Mouse (Mus musculus): Measurements from ENCODE around the gene Msx2. TPM values are rescaled to one million over a fixed set of nuclear protein-coding genes. Genes with fewer than 3 reads are reported as not detected.

The Msx2 gene
- polyA plus RNA-seq, 1 experiment, result not detected

- peaks cover 92% of the 10 kb centered on the region for H3K27me3 ChIP-seq (ENCODE audit: control insufficient read depth)
- TF ChIP-seq GATA1 (IDR thresholded peaks at IDR 0.05; ENCODE audit: low read length) (no peak), TAL1 (IDR thresholded peaks at IDR 0.05; ENCODE audit: low read length) (no peak)
Observed at GRCm38 (mm10) chr13:53469756-53470155, 3.1 kb downstream of the Msx2 start.

GRCm38 (mm10) chr13:53468171-53468570, 4.7 kb downstream of the Msx2 start:
- H3K4me1 ChIP-seq (ENCODE audit: control insufficient read depth), result no peaks in the 10 kb centered on the region

More at GRCm38 (mm10) chr13:53469756-53470155, 3.1 kb downstream of the Msx2 start:
- no peaks in the 10 kb centered on the region for H3K36me3 ChIP-seq (ENCODE audit: control insufficient read depth)
- no peak overlapping the region for H3K4me3 ChIP-seq (replicated peaks)
- H3K4me1 ChIP-seq (ENCODE audit: control insufficient read depth), result no peaks in the 10 kb centered on the region
- no peaks in the 10 kb centered on the region; the same call in 1 of the 2 replicates for H3K9me3 ChIP-seq (ENCODE audit: control insufficient read depth, low read length)

GRCm38 (mm10) chr13:53466189-53466866, 6.5 kb downstream of the Msx2 start:
- Histone ChIP-seq H3K36me3 (ENCODE audit: control insufficient read depth) (no peaks in the 10 kb centered on the region), H3K4me3 (replicated peaks) (no peak overlapping the region), H3K4me1 (ENCODE audit: control insufficient read depth) (no peaks in the 10 kb centered on the region), H3K27me3 (ENCODE audit: control insufficient read depth) (peaks cover 92% of the 10 kb centered on the region), H3K9me3 (ENCODE audit: control insufficient read depth, low read length) (no peaks in the 10 kb centered on the region)
- no peak for TF ChIP-seq TAL1 (IDR thresholded peaks at IDR 0.05; ENCODE audit: low read length)
- no peak for TF ChIP-seq GATA1 (IDR thresholded peaks at IDR 0.05; ENCODE audit: low read length)

More at GRCm38 (mm10) chr13:53468171-53468570, 4.7 kb downstream of the Msx2 start:
- Histone ChIP-seq H3K36me3 (ENCODE audit: control insufficient read depth) (no peaks in the 10 kb centered on the region), H3K4me3 (replicated peaks) (no peak overlapping the region), H3K9me3 (ENCODE audit: control insufficient read depth, low read length) (no peaks in the 10 kb centered on the region; the same call in 1 of the 2 replicates), H3K27me3 (ENCODE audit: control insufficient read depth) (peaks cover 92% of the 10 kb centered on the region)
- no peak for TF ChIP-seq GATA1 (IDR thresholded peaks at IDR 0.05; ENCODE audit: low read length)
- TF ChIP-seq TAL1 (IDR thresholded peaks at IDR 0.05; ENCODE audit: low read length), result no peak

- H3K4me3 ChIP-seq (replicated peaks), result no peak overlapping the region
- H3K4me1 ChIP-seq (ENCODE audit: control insufficient read depth), result no peaks in the 10 kb centered on the region
- peaks cover 92% of the 10 kb centered on the region for H3K27me3 ChIP-seq (ENCODE audit: control insufficient read depth)
Observed at GRCm38 (mm10) chr13:53465191-53465820, 7.6 kb downstream of the Msx2 start.

GRCm38 (mm10) chr13:53464441-53465001, 8.4 kb downstream of the Msx2 start:
- Histone ChIP-seq H3K27me3 (ENCODE audit: control insufficient read depth) (peaks cover 87% of the 10 kb centered on the region), H3K36me3 (ENCODE audit: control insufficient read depth) (no peaks in the 10 kb centered on the region), H3K4me1 (ENCODE audit: control insufficient read depth) (no peaks in the 10 kb centered on the region), H3K4me3 (replicated peaks) (no peak overlapping the region), H3K9me3 (ENCODE audit: control insufficient read depth, low read length) (no peaks in the 10 kb centered on the region)
- TF ChIP-seq GATA1 (IDR thresholded peaks at IDR 0.05; ENCODE audit: low read length) (no peak), TAL1 (IDR thresholded peaks at IDR 0.05; ENCODE audit: low read length) (no peak)

More at GRCm38 (mm10) chr13:53465191-53465820, 7.6 kb downstream of the Msx2 start:
- TF ChIP-seq TAL1 (IDR thresholded peaks at IDR 0.05; ENCODE audit: low read length) (no peak), GATA1 (IDR thresholded peaks at IDR 0.05; ENCODE audit: low read length) (no peak)
- Histone ChIP-seq H3K9me3 (ENCODE audit: control insufficient read depth, low read length) (no peaks in the 10 kb centered on the region), H3K36me3 (ENCODE audit: control insufficient read depth) (no peaks in the 10 kb centered on the region)

- no peaks in the 10 kb centered on the region for H3K4me1 ChIP-seq (ENCODE audit: control insufficient read depth)
- H3K4me3 ChIP-seq (replicated peaks), result no peak overlapping the region
- no peak for TF ChIP-seq TAL1 (IDR thresholded peaks at IDR 0.05; ENCODE audit: low read length)
- no peak for TF ChIP-seq GATA1 (IDR thresholded peaks at IDR 0.05; ENCODE audit: low read length)
- peaks cover 81% of the 10 kb centered on the region for H3K27me3 ChIP-seq (ENCODE audit: control insufficient read depth)
- H3K9me3 ChIP-seq (ENCODE audit: control insufficient read depth, low read length), result no peaks in the 10 kb centered on the region
- H3K36me3 ChIP-seq (ENCODE audit: control insufficient read depth), result no peaks in the 10 kb centered on the region
Observed at GRCm38 (mm10) chr13:53463946-53464345, 8.9 kb downstream of the Msx2 start.

GRCm38 (mm10) chr13:53463037-53463436, 9.8 kb downstream of the Msx2 start:
- Histone ChIP-seq H3K36me3 (ENCODE audit: control insufficient read depth) (no peaks in the 10 kb centered on the region), H3K4me1 (ENCODE audit: control insufficient read depth) (no peaks in the 10 kb centered on the region), H3K4me3 (replicated peaks) (no peak overlapping the region), H3K27me3 (ENCODE audit: control insufficient read depth) (peaks cover 75% of the 10 kb centered on the region), H3K9me3 (ENCODE audit: control insufficient read depth, low read length) (no peaks in the 10 kb centered on the region)
- TF ChIP-seq TAL1 (IDR thresholded peaks at IDR 0.05; ENCODE audit: low read length), result no peak
- no peak for TF ChIP-seq GATA1 (IDR thresholded peaks at IDR 0.05; ENCODE audit: low read length)

GRCm38 (mm10) chr13:53462649-53462970, 10.3 kb downstream of the Msx2 start:
- TF ChIP-seq GATA1 (IDR thresholded peaks at IDR 0.05; ENCODE audit: low read length), result no peak
- no peak for TF ChIP-seq TAL1 (IDR thresholded peaks at IDR 0.05; ENCODE audit: low read length)
- Histone ChIP-seq H3K4me1 (ENCODE audit: control insufficient read depth) (no peaks in the 10 kb centered on the region), H3K4me3 (replicated peaks) (no peak overlapping the region), H3K36me3 (ENCODE audit: control insufficient read depth) (no peaks in the 10 kb centered on the region), H3K9me3 (ENCODE audit: control insufficient read depth, low read length) (no peaks in the 10 kb centered on the region), H3K27me3 (ENCODE audit: control insufficient read depth) (peaks cover 72% of the 10 kb centered on the region)
